Mouse (Mus musculus) C2C12 (cell line): ENCODE data around the gene 7530416G11Rik.

ENCODE experiments used
- CTCF ChIP-seq: IDR thresholded peaks from one replicate; pipeline ENCODE4 v1.5.1; 2011; ENCODE audit not compliant: control insufficient read depth, insufficient read depth, insufficient read length
- FOSL1 ChIP-seq: IDR thresholded peaks from one replicate; pipeline ENCODE4 v1.8.0; 2011; ENCODE audit warnings: mild to moderate bottlenecking, low read length; ENCODE audit not compliant: poor library complexity, insufficient read depth, severe bottlenecking
- MAX ChIP-seq: IDR thresholded peaks from one replicate; pipeline ENCODE4 v1.6.1; 2011; ENCODE audit warnings: mild to moderate bottlenecking, control low read depth
- USF1 ChIP-seq: IDR thresholded peaks from one replicate; pipeline ENCODE4 v1.6.1; 2011; ENCODE audit warnings: low read depth, mild to moderate bottlenecking, control low read depth, moderate library complexity

DNA sequence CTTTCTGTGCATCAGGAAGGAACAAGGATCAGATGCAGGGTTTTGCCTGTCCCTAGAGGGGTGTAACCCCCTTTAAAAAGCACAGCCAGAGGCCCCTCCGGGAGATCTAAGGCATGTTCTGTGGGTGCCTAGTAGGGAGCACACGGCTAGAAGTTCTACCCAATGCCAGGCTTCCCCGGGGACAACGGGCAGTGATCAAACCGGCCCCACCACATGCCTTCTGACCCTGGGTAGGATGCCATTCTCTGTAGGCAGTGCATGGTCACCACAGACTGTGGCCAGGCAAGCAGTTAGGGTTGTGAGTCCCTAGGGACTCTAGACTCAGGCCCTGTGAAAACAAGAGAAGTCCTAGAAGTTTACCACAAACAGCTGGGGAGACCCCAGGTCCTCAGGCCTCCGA is 31.6 kb upstream of the 7530416G11Rik start:
- no peak for TF ChIP-seq CTCF
- TF ChIP-seq FOSL1, result peak; percentile 23
- TF ChIP-seq USF1, result no peak
- TF ChIP-seq MAX, result peak; percentile 92
